Mouse (Mus musculus) gastrocnemius, adult 18-20 months (tissue): ENCODE results near the gene Cox19. TPM values are rescaled to one million over a fixed set of nuclear protein-coding genes. Genes with fewer than 3 reads are reported as not detected.
A peak's percentile ranks its signal among the peaks of the same experiment; 100 is the strongest.
"Not testable (repeated sequence)": the region's sequence is repeated elsewhere in the genome, so short reads cannot be mapped to it uniquely, and the experiment has no call there.

Source experiments
- DNase-seq: peaks from one replicate; pipeline ENCODE4 v3.0.0; 2021; ENCODE audit warnings: low spot score
- total RNA-seq, 2 experiments: library from RNA; stranded (reverse); gene quantifications; 2 replicates each; pipeline ENCODE4 v1.2.3; 2021

Gene Cox19
- total RNA-seq, 2 experiments from 2014 or later: 55.0 to 68.4 TPM

GRCm38 (mm10) chr5:139364260-139364910 lies 13.2 kb upstream of the Cox19 start:
- DNase-seq: peak; percentile 93

- no peak for DNase-seq
Measured at GRCm38 (mm10) chr5:139363858-139364257, 12.6 kb upstream of the Cox19 start.

GRCm38 (mm10) chr5:139359244-139359643 lies 8.0 kb upstream of the Cox19 start:
- no peak for DNase-seq

GRCm38 (mm10) chr5:139358653-139359052 lies 7.4 kb upstream of the Cox19 start:
- DNase-seq: no peak

- DNase-seq: peak; percentile 80
Measured at GRCm38 (mm10) chr5:139355235-139355772, 4.1 kb upstream of the Cox19 start.

- no peak for DNase-seq
Measured at GRCm38 (mm10) chr5:139353946-139354345, 2.7 kb upstream of the Cox19 start.

- no peak for DNase-seq
Measured at GRCm38 (mm10) chr5:139353496-139353895, 2.3 kb upstream of the Cox19 start.

GRCm38 (mm10) chr5:139352317-139352716 lies 1.1 kb upstream of the Cox19 start, which contains the start of gene Cyp2w1:
Cyp2w1 (plus strand) TSS chr5:139352617.
- DNase-seq: no peak

GRCm38 (mm10) chr5:139351628-139352027 lies 410 bp upstream of the Cox19 start:
- DNase-seq: no peak

- no peak for DNase-seq
Measured at GRCm38 (mm10) chr5:139349713-139350112, 1.5 kb downstream of the Cox19 start.

GRCm38 (mm10) chr5:139347225-139347624 lies 4.0 kb downstream of the Cox19 start:
- no peak for DNase-seq

- no peak for DNase-seq
Measured at GRCm38 (mm10) chr5:139345364-139345714, 5.9 kb downstream of the Cox19 start.

GRCm38 (mm10) chr5:139344687-139345363 lies 6.4 kb downstream of the Cox19 start:
- peak; percentile 98 for DNase-seq

GRCm38 (mm10) chr5:139344021-139344686 lies 7.1 kb downstream of the Cox19 start:
- DNase-seq: peak; percentile 79

- DNase-seq: no peak
Measured at GRCm38 (mm10) chr5:139338891-139339290, 12.3 kb downstream of the Cox19 start.

- no peak for DNase-seq
Measured at GRCm38 (mm10) chr5:139338403-139338802, 12.8 kb downstream of the Cox19 start.

GRCm38 (mm10) chr5:139337826-139338370 lies 13.3 kb downstream of the Cox19 start:
- DNase-seq: no peak

GRCm38 (mm10) chr5:139335634-139336033 lies 15.6 kb downstream of the Cox19 start:
- DNase-seq: no peak

- not testable (repeated sequence) for DNase-seq
Measured at GRCm38 (mm10) chr5:139334394-139334793, 16.8 kb downstream of the Cox19 start.

- DNase-seq: no peak
Measured at GRCm38 (mm10) chr5:139333301-139334013, 17.8 kb downstream of the Cox19 start.

GRCm38 (mm10) chr5:139332590-139333272 lies 18.5 kb downstream of the Cox19 start:
- DNase-seq: no peak
